Mouse (Mus musculus): Measurements from ENCODE around the gene Cpz.

DNA sequence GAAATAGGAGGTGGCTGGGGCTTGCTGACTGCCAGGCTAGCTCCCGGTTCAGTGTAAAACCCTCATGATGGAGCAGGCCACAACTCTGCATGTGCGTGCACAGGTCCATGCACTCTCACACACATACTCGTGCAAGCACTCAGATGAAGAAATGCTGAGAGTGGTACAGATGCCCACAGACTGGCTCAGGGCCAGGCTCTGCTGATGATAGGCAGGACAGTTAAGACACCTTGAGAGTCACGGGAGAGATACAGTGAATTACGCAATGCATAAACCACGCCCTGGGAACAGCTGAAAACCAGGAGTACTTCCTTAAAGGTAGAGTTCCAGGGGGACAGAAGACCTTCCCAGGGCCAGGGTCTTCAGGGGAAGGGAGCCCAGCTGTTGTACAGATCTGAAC, 46.0 kb upstream of the Cpz start:
- no peak for TF ChIP-seq CTCF (IDR thresholded peaks at IDR 0.05; ENCODE audit: low read depth, low read length)
- TF ChIP-seq TAL1 (conservative IDR thresholded peaks at IDR 0.05; ENCODE audit: low read depth, low read length): no peak
- no peak for TF ChIP-seq GATA1 (IDR thresholded peaks at IDR 0.05; ENCODE audit: borderline replicate concordance, low read length)

Measured in G1E (cell line).